Mouse (Mus musculus) spleen, postnatal 10 days (tissue): Measurements from ENCODE around the gene Trmt61a.
"Not testable (repeated sequence)": the region's sequence is repeated elsewhere in the genome, so short reads cannot be mapped to it uniquely, and the experiment has no call there.

Experiments
- DNase-seq, 2 experiments: peaks; one replicate each; pipeline ENCODE4 v3.0.0; 2021 to 2022; ENCODE audit warnings: low spot score in 2 of 2

The Trmt61a gene

GRCm38 (mm10) chr12:111677882-111678669 lies at the start of gene Trmt61a:
Gene Trmt61a, plus strand, starts transcription at chr12:111678105.
- DNase-seq, result peak; percentile 77 to 91

GRCm38 (mm10) chr12:111648061-111648645 lies 29.8 kb upstream of the Trmt61a start:
- DNase-seq, result peak in 1 of 2 experiments; percentile 71

GRCm38 (mm10) chr12:111652953-111653352 lies 25.0 kb upstream of the Trmt61a start:
- no peak for DNase-seq

GRCm38 (mm10) chr12:111653434-111653833 lies 24.5 kb upstream of the Trmt61a start:
- DNase-seq, result peak in 1 of 2 experiments; percentile 73

- no peak for DNase-seq
Measured at GRCm38 (mm10) chr12:111655695-111656094, 22.2 kb upstream of the Trmt61a start.

- DNase-seq, result no peak
Measured at GRCm38 (mm10) chr12:111659331-111659730, 18.6 kb upstream of the Trmt61a start.

GRCm38 (mm10) chr12:111660628-111661027 lies 17.3 kb upstream of the Trmt61a start:
- no peak for DNase-seq

GRCm38 (mm10) chr12:111661554-111661953 lies 16.4 kb upstream of the Trmt61a start:
- DNase-seq, result not testable (repeated sequence)

GRCm38 (mm10) chr12:111663228-111664143 lies 14.4 kb upstream of the Trmt61a start:
- DNase-seq, result no peak

GRCm38 (mm10) chr12:111664144-111664634 lies 13.7 kb upstream of the Trmt61a start:
- no peak for DNase-seq

- no peak for DNase-seq
Measured at GRCm38 (mm10) chr12:111665041-111665880, 12.6 kb upstream of the Trmt61a start.

GRCm38 (mm10) chr12:111666380-111666779 lies 11.5 kb upstream of the Trmt61a start:
- no peak for DNase-seq

- DNase-seq, result no peak
Measured at GRCm38 (mm10) chr12:111667421-111667820, 10.5 kb upstream of the Trmt61a start.

- peak; percentile 84 to 95 for DNase-seq
Measured at GRCm38 (mm10) chr12:111668457-111668912, 9.4 kb upstream of the Trmt61a start.

GRCm38 (mm10) chr12:111669000-111669788 lies 8.7 kb upstream of the Trmt61a start:
- DNase-seq, result no peak

GRCm38 (mm10) chr12:111669961-111670360 lies 7.9 kb upstream of the Trmt61a start:
- DNase-seq, result no peak

- DNase-seq, result no peak
Measured at GRCm38 (mm10) chr12:111670371-111670971, 7.4 kb upstream of the Trmt61a start.

GRCm38 (mm10) chr12:111670976-111671375 lies 6.9 kb upstream of the Trmt61a start:
- DNase-seq, result no peak

GRCm38 (mm10) chr12:111671431-111671902 lies 6.4 kb upstream of the Trmt61a start:
- DNase-seq, result peak in 1 of 2 experiments; percentile 61
